Mouse (Mus musculus): ENCODE data around the gene Mecom. TPM values are rescaled to one million over a fixed set of nuclear protein-coding genes. Genes with fewer than 3 reads are reported as not detected.

Gene Mecom
- total and polyA plus RNA-seq, 3 experiments, result not detected

DNA sequence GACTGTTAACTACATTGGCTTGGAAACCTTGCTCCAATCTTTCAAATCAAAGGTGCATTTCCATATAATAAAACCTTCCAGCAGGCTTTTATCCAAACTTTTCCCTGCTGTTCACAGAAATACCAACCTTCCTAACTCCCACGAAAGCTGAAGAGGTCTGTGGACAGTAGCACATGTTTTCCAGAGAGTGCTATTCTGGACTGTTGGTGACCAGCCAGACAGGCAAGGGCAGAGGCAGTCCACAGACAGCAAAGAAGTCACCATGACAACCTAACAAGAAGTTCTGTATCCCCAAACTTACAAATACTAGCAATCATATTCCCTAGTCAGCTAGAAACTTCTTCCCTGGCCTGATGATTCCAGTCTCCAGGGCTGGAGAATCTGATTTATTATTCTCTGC is 454.8 kb downstream of the Mecom start:
- in situ Hi-C loops (cut with MboI; ENCODE audit: low pct_ligation_motif_present, low pct_unique_long_range_greater_than_20kb, low sequenced_read_pairs), result no loop called here
- H3K4me2 ChIP-seq (ENCODE audit: insufficient read depth, low read depth, poor library complexity, severe bottlenecking), result no peak overlapping the region
- H3K36me3 ChIP-seq (replicated peaks in 1 of 2; ENCODE audit: control insufficient read depth in 1 of 2, insufficient read depth in 1 of 2, low read length in 1 of 2), result no peaks in the 10 kb centered on the region
- H3K9ac ChIP-seq (ENCODE audit: insufficient read depth, low read depth), result no peak overlapping the region
- TF ChIP-seq USF2 (conservative IDR thresholded peaks at IDR 0.05; ENCODE audit: low read depth, low read length) (no peak), E2F4 (IDR thresholded peaks at IDR 0.05; ENCODE audit: insufficient replicate concordance, low read depth, low read length) (no peak), CHD2 (IDR thresholded peaks at IDR 0.05; ENCODE audit: low read length) (no peak), ZKSCAN1 (IDR thresholded peaks at IDR 0.05; ENCODE audit: borderline replicate concordance, low read depth, low read length) (no peak), MYC (IDR thresholded peaks at IDR 0.05; ENCODE audit: low read depth, low read length) (no peak), SIN3A (IDR thresholded peaks at IDR 0.05; ENCODE audit: low read length) (no peak), BHLHE40 (IDR thresholded peaks at IDR 0.05; ENCODE audit: low read depth, low read length) (no peak), PAX5 (IDR thresholded peaks at IDR 0.05; ENCODE audit: low read length) (no peak), MAFK (IDR thresholded peaks at IDR 0.05; ENCODE audit: insufficient replicate concordance, low read length) (no peak), ZNF384 (IDR thresholded peaks at IDR 0.05; ENCODE audit: low read depth, low read length) (no peak), JUND (conservative IDR thresholded peaks at IDR 0.05; ENCODE audit: low read depth, low read length) (no peak), RCOR1 (conservative IDR thresholded peaks at IDR 0.05; ENCODE audit: low read depth, low read length) (no peak), EP300 (IDR thresholded peaks at IDR 0.05; ENCODE audit: low read length) (no peak)
- dilution Hi-C loops (cut with MboI; ENCODE audit: extremely low pct_ligation_motif_present, extremely low pct_unique_long_range_greater_than_20kb, low sequenced_read_pairs), result no loop called here
- no peaks in the 10 kb centered on the region for H3K9me3 ChIP-seq (replicated peaks; ENCODE audit: low read length)
- DNase-seq (ENCODE audit: extremely low read depth), result no peak
- peaks cover 0 to 7% of the 10 kb centered on the region in 2 experiments; a peak in 2 of 4 replicates for H3K4me1 ChIP-seq (ENCODE audit: control insufficient read depth in 1 of 2, insufficient read depth in 2 of 2)
- no peaks in the 10 kb centered on the region for H3K27me3 ChIP-seq (replicated peaks)
- H3K79me2 ChIP-seq (replicated peaks; ENCODE audit: control insufficient read depth, extremely low read depth, insufficient read depth, poor library complexity, severe bottlenecking), result no peaks in the 10 kb centered on the region
- H3K4me3 ChIP-seq (replicated peaks in 1 of 3; ENCODE audit: low read depth in 2 of 3, low read length in 2 of 3, poor library complexity in 1 of 3), result no peak overlapping the region
- H3K27ac ChIP-seq (ENCODE audit: insufficient read depth, low read depth), result no peak overlapping the region

DNA sequence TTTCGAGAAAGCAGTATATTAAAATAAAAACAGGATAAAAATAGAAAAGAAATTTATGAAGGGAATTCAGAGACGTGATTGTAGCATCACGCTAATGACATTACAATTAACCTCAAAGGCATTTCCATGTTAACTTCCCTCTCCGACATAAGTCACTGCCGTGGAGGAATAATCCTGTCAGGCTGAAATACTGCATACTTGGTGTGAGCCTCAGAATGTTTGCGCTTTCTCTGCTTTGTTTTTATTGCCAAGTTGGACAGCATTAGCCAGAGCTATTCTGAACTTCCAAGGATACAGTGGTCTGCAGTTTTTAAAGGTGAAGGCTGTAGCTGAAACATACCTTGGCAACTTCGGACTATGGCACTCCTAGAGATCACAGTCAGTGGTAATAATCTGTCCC is 455.3 kb downstream of the Mecom start:
- H3K9me3 ChIP-seq (replicated peaks; ENCODE audit: low read length), result no peaks in the 10 kb centered on the region
- dilution Hi-C loops (cut with MboI; ENCODE audit: extremely low pct_ligation_motif_present, extremely low pct_unique_long_range_greater_than_20kb, low sequenced_read_pairs) (no loop called here), in situ Hi-C loops (cut with MboI; ENCODE audit: low pct_ligation_motif_present, low pct_unique_long_range_greater_than_20kb, low sequenced_read_pairs) (no loop called here)
- H3K4me3 ChIP-seq (replicated peaks in 1 of 3; ENCODE audit: low read depth in 2 of 3, low read length in 2 of 3, poor library complexity in 1 of 3), result no peak overlapping the region
- H3K9ac ChIP-seq (ENCODE audit: insufficient read depth, low read depth), result no peak overlapping the region
- no peak for TF ChIP-seq ELF1 (IDR thresholded peaks at IDR 0.05; ENCODE audit: low read depth, low read length)
- no peak for TF ChIP-seq ZMIZ1 (IDR thresholded peaks at IDR 0.05; ENCODE audit: low read depth, low read length)
- DNase-seq (ENCODE audit: extremely low read depth), result no peak
- H3K27me3 ChIP-seq (replicated peaks), result no peaks in the 10 kb centered on the region
- no peaks in the 10 kb centered on the region for H3K79me2 ChIP-seq (replicated peaks; ENCODE audit: control insufficient read depth, extremely low read depth, insufficient read depth, poor library complexity, severe bottlenecking)
- no peak overlapping the region for H3K4me2 ChIP-seq (ENCODE audit: insufficient read depth, low read depth, poor library complexity, severe bottlenecking)
- H3K4me1 ChIP-seq (ENCODE audit: control insufficient read depth in 1 of 2, insufficient read depth in 2 of 2), result peaks cover 0 to 7% of the 10 kb centered on the region in 2 experiments; a peak in 2 of 4 replicates
- no peak overlapping the region for H3K27ac ChIP-seq (ENCODE audit: insufficient read depth, low read depth)
- H3K36me3 ChIP-seq (replicated peaks in 1 of 2; ENCODE audit: control insufficient read depth in 1 of 2, insufficient read depth in 1 of 2, low read length in 1 of 2), result no peaks in the 10 kb centered on the region

DNA sequence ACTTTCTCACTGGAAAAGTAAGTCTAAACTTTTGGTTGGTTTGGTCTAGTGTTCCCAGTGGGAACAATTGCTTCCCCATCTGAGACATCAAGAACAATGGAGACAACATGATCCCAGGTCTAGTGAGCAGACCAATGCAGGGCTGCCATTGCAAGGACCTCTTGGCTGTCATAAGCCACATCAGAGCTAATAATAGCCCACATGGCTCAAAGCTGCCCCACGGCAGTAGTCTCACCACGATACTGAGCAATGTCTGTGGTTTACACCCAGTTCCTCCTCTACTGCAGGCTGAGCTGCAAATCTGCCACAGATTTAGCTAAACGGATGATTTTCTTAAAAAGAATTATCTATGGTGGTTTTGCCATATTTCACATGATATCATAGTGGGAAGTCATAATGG is 455.9 kb downstream of the Mecom start:
- dilution Hi-C loops (cut with MboI; ENCODE audit: extremely low pct_ligation_motif_present, extremely low pct_unique_long_range_greater_than_20kb, low sequenced_read_pairs), result no loop called here
- no peak overlapping the region for H3K4me3 ChIP-seq (replicated peaks in 1 of 3; ENCODE audit: low read depth in 2 of 3, low read length in 2 of 3, poor library complexity in 1 of 3)
- no peak for TF ChIP-seq MAX (IDR thresholded peaks at IDR 0.05; ENCODE audit: low read length)
- TF ChIP-seq PAX5 (IDR thresholded peaks at IDR 0.05; ENCODE audit: low read length), result no peak
- TF ChIP-seq UBTF (IDR thresholded peaks at IDR 0.05; ENCODE audit: low read depth, low read length), result no peak
- no peak for TF ChIP-seq POLR2AphosphoS2 (IDR thresholded peaks at IDR 0.05; ENCODE audit: low read depth, low read length)
- no peak for TF ChIP-seq CHD2 (IDR thresholded peaks at IDR 0.05; ENCODE audit: low read length)
- TF ChIP-seq E2F4 (IDR thresholded peaks at IDR 0.05; ENCODE audit: insufficient replicate concordance, low read depth, low read length), result no peak
- no peak for TF ChIP-seq USF1 (IDR thresholded peaks at IDR 0.05; ENCODE audit: low read depth, low read length)
- no peak for TF ChIP-seq EP300 (IDR thresholded peaks at IDR 0.05; ENCODE audit: low read length)
- no peak for TF ChIP-seq MAFK (IDR thresholded peaks at IDR 0.05; ENCODE audit: insufficient replicate concordance, low read length)

More for the DNA sequence above, 455.9 kb downstream of the Mecom start:
- peak; percentile 13 for DNase-seq (ENCODE audit: extremely low read depth)
- Histone ChIP-seq H3K27ac (ENCODE audit: insufficient read depth, low read depth) (no peak overlapping the region), H3K79me2 (replicated peaks; ENCODE audit: control insufficient read depth, extremely low read depth, insufficient read depth, poor library complexity, severe bottlenecking) (no peaks in the 10 kb centered on the region), H3K4me2 (ENCODE audit: insufficient read depth, low read depth, poor library complexity, severe bottlenecking) (no peak overlapping the region), H3K9me3 (replicated peaks; ENCODE audit: low read length) (no peaks in the 10 kb centered on the region), H3K36me3 (replicated peaks in 1 of 2; ENCODE audit: control insufficient read depth in 1 of 2, insufficient read depth in 1 of 2, low read length in 1 of 2) (no peaks in the 10 kb centered on the region), H3K27me3 (replicated peaks) (no peaks in the 10 kb centered on the region), H3K9ac (ENCODE audit: insufficient read depth, low read depth) (no peak overlapping the region), H3K4me1 (ENCODE audit: control insufficient read depth in 1 of 2, insufficient read depth in 2 of 2) (peaks cover 0 to 7% of the 10 kb centered on the region in 2 experiments; a peak in 2 of 4 replicates)
- in situ Hi-C loops (cut with MboI; ENCODE audit: low pct_ligation_motif_present, low pct_unique_long_range_greater_than_20kb, low sequenced_read_pairs), result no loop called here

All from CH12.LX (cell line).